Mouse (Mus musculus) adrenal gland, adult 18-20 months (tissue): Measurements from ENCODE around the gene Dynlrb1. TPM values are rescaled to one million over a fixed set of nuclear protein-coding genes. Genes with fewer than 3 reads are reported as not detected.

Experiments
- DNase-seq, 2 experiments: peaks; one replicate each; pipeline ENCODE4 v3.0.0; 2021 to 2022; ENCODE audit warnings: low spot score in 2 of 2
- total RNA-seq, 2 experiments: library from RNA; stranded (reverse); gene quantifications; 1 replicate in 1 of 2; 2 replicates in 1 of 2; pipeline ENCODE4 v1.2.3; 2021

Dynlrb1 gene
- total RNA-seq, 2 experiments from 2014 or later: 276 to 369 TPM

GRCm38 (mm10) chr2:155279163-155279562 is 42.8 kb downstream of the Dynlrb1 start:
- no peak for DNase-seq

- DNase-seq: no peak
These were observed 43.8 kb downstream of the Dynlrb1 start for GRCm38 (mm10) chr2:155280116-155280515.

- DNase-seq: no peak
These were observed 47.5 kb downstream of the Dynlrb1 start for GRCm38 (mm10) chr2:155283793-155284192.

- DNase-seq: no peak
These were observed 48.3 kb downstream of the Dynlrb1 start for GRCm38 (mm10) chr2:155284647-155285046.

- DNase-seq: no peak
These were observed 49.4 kb downstream of the Dynlrb1 start for GRCm38 (mm10) chr2:155285744-155286143.

- DNase-seq: no peak
These were observed 51.3 kb downstream of the Dynlrb1 start for GRCm38 (mm10) chr2:155287456-155288250.

- no peak for DNase-seq
These were observed 53.7 kb downstream of the Dynlrb1 start for GRCm38 (mm10) chr2:155290066-155290465.

GRCm38 (mm10) chr2:155293382-155293781 is 57.0 kb downstream of the Dynlrb1 start:
- peak; percentile 38 to 55 for DNase-seq

GRCm38 (mm10) chr2:155293946-155294345 is 57.6 kb downstream of the Dynlrb1 start:
- no peak for DNase-seq

GRCm38 (mm10) chr2:155295453-155295852 is 59.1 kb downstream of the Dynlrb1 start:
- no peak for DNase-seq

- no peak for DNase-seq
These were observed 63.2 kb downstream of the Dynlrb1 start for GRCm38 (mm10) chr2:155299563-155299962.

Other genes with a start within 250 kb of the Dynlrb1 start
- 1 to 10 TPM; 2.1 to 6.0 TPM for gene Gm14226, start 218.3 kb upstream of the Dynlrb1 start, total RNA-seq
- 10 to 100 TPM; 30.9 to 36.0 TPM for gene Ahcy, start 162.0 kb upstream of the Dynlrb1 start, total RNA-seq
- gene Itch, start 103.0 kb upstream of the Dynlrb1 start, total RNA-seq: 10 to 100 TPM; 44.8 to 48.0 TPM
- gene Map1lc3a, start 39.8 kb downstream of the Dynlrb1 start, total RNA-seq: 100 to 1,000 TPM; 390 to 903 TPM
- 10 to 100 TPM; 29.9 to 33.4 TPM for gene Pigu, start 120.9 kb downstream of the Dynlrb1 start, total RNA-seq
- 100 to 1,000 TPM; 293 to 384 TPM for gene Trp53inp2, start 144.5 kb downstream of the Dynlrb1 start, total RNA-seq
- gene Ncoa6, start 237.4 kb downstream of the Dynlrb1 start, total RNA-seq: 10 to 100 TPM; 33.3 to 39.4 TPM